In genomic region chr4:150938063-150938452, GRCm38 (mm10) we compare ENCODE assay signal across 12 mouse cellular contexts. TPM values are rescaled to one million over a fixed set of nuclear protein-coding genes. Genes with fewer than 3 reads are reported as not detected.
DNase-seq lines count a peak whose midpoint lies in the region; ATAC-seq and TF ChIP-seq lines count a peak whose summit lies in the region.
"Had no signal": no experiment of that assay in that cellular context is flagged by ENCODE, and none has a peak within 500 bp of the region (broad histone marks: within the 10 kb centered on the region; RNA-seq: fewer than 3 reads in every experiment).

No protein-coding gene starts in this region.

- no peaks in the 10 kb centered on the region for H3K36me3 ChIP-seq in hindbrain, embryonic 14.5 days (replicated peaks; ENCODE audit: control insufficient read depth, insufficient read depth)
- H3K36me3 ChIP-seq in hindbrain, postnatal 0 days (ENCODE audit: insufficient read depth, low read length), result no peaks in the 10 kb centered on the region

- H3K9me3 ChIP-seq in hindbrain, embryonic 14.5 days (ENCODE audit: control insufficient read depth, low read length), result no peaks in the 10 kb centered on the region
- no peaks in the 10 kb centered on the region for H3K9me3 ChIP-seq in hindbrain, postnatal 0 days (ENCODE audit: low read length)

- WGBS in hindbrain, embryonic 14.5 days, result 71% methylated on average over 14 of the region's 14 CpGs
- WGBS in hindbrain, postnatal 0 days, result 66% methylated on average over 14 of the region's 14 CpGs

- H3K27me3 ChIP-seq in hindbrain, embryonic 14.5 days (ENCODE audit: control insufficient read depth, insufficient read depth, low read length), result no peaks in the 10 kb centered on the region
- H3K27me3 ChIP-seq in hindbrain, postnatal 0 days (ENCODE audit: insufficient read depth, low read length), result no peaks in the 10 kb centered on the region
- H3K27me3 ChIP-seq: Patski had no signal

- no peak overlapping the region for H3K4me3 ChIP-seq in hindbrain, embryonic 14.5 days (replicated peaks; ENCODE audit: low read length)
- H3K4me3 ChIP-seq in hindbrain, postnatal 0 days (ENCODE audit: low read length), result no peak overlapping the region

- H3K4me2 ChIP-seq in hindbrain, embryonic 14.5 days (replicated peaks), result 0 out of 2 replicates have a peak overlapping the region, but pooled peaks have one; percentile 19
- no peak overlapping the region for H3K4me2 ChIP-seq in hindbrain, postnatal 0 days (ENCODE audit: low read depth, low read length)

- DNase-seq in hindbrain, embryonic 14.5 days (ENCODE audit: low spot score), result no peak
- no peak for DNase-seq in hindbrain, postnatal 0 days (ENCODE audit: low spot score)
- DNase-seq in urinary bladder, postnatal 4 days (ENCODE audit: low spot score in 2 of 2), result no peak
- DNase-seq in urinary bladder, adult 2 months (ENCODE audit: low spot score), result no peak

- H3K4me1 ChIP-seq in hindbrain, embryonic 14.5 days (replicated peaks; ENCODE audit: control insufficient read depth, insufficient read depth, low read length), result no peaks in the 10 kb centered on the region
- H3K4me1 ChIP-seq in hindbrain, postnatal 0 days (ENCODE audit: insufficient read depth, low read length), result no peaks in the 10 kb centered on the region

- no peak overlapping the region for H3K9ac ChIP-seq in hindbrain, embryonic 14.5 days
- no peak overlapping the region for H3K9ac ChIP-seq in hindbrain, postnatal 0 days (replicated peaks; ENCODE audit: low read length)

- no peak for TF ChIP-seq CTCF in hindbrain, postnatal 0 days (IDR thresholded peaks at IDR 0.05; ENCODE audit: low read depth)

- H3K27ac ChIP-seq in hindbrain, embryonic 14.5 days, result no peak overlapping the region
- H3K27ac ChIP-seq in hindbrain, postnatal 0 days, result no peak overlapping the region

- ATAC-seq in hindbrain, embryonic 14.5 days (ENCODE audit: low FRiP score), result no peak
- no peak for ATAC-seq in hindbrain, postnatal 0 days
- peak; percentile 69 for ATAC-seq in CD4-positive, CD25-positive, alpha-beta regulatory T cell, adult 4 months
- peak; percentile 55 for ATAC-seq in activated CD4-positive, CD25-positive, alpha-beta regulatory T cell, adult 4 months
- ATAC-seq in megakaryocyte progenitor cell, adult 5-6 weeks (replicated peaks; ENCODE audit: poor library complexity), result 0 out of 2 replicates have a peak, but pooled peaks have one; percentile 31
- ATAC-seq: Patski had no signal

RNA-seq across cellular contexts. Expression of gene Tnfrsf9, which starts 23.7 kb away (rescaled TPM):
- polyA plus RNA-seq in hindbrain, embryonic 14.5 days (2014; fragmentation: Nextera tagmentation; extraction: Ambion mirVana), result 0.20 and 0.25 TPM in 2 replicates
- total RNA-seq in hindbrain, postnatal 0 days (2014; rRNA removed), result 0.52 and 2.4 TPM in 2 replicates
- polyA plus RNA-seq in hindbrain, postnatal 0 days (2015; fragmentation: Nextera tagmentation; extraction: Ambion mirVana), result 0.09 and 0.34 TPM in 2 replicates
- 100 to 1,000 TPM; 209 to 263 TPM for polyA plus RNA-seq in CD4-positive, CD25-positive, alpha-beta regulatory T cell, adult 4 months (2017; shearing (Covaris generic))
- polyA plus RNA-seq in activated CD4-positive, CD25-positive, alpha-beta regulatory T cell, adult 4 months (2017; shearing (Covaris generic)), result 100 to 1,000 TPM; 103 to 140 TPM
- total RNA-seq in megakaryocyte progenitor cell, adult 5-6 weeks (2015), result 0.15 TPM in 1 of 2 replicates, not detected in the other
- total RNA-seq in megakaryocyte progenitor cell, adult 5-6 weeks (2017), result not detected in 2 replicates
- polyA plus RNA-seq in urinary bladder, adult 2 months (2012; rRNA removed), result 0.69 and 1.3 TPM in 2 replicates

RNA-seq across cellular contexts. Expression of gene Park7, which starts 23.8 kb away (rescaled TPM):
- polyA plus RNA-seq in hindbrain, embryonic 14.5 days (2014; fragmentation: Nextera tagmentation; extraction: Ambion mirVana), result 383 and 392 TPM in 2 replicates
- 126 and 135 TPM in 2 replicates for total RNA-seq in hindbrain, postnatal 0 days (2014; rRNA removed)
- polyA plus RNA-seq in hindbrain, postnatal 0 days (2015; fragmentation: Nextera tagmentation; extraction: Ambion mirVana), result 449 and 470 TPM in 2 replicates
- 100 to 1,000 TPM; 550 to 588 TPM for polyA plus RNA-seq in CD4-positive, CD25-positive, alpha-beta regulatory T cell, adult 4 months (2017; shearing (Covaris generic))
- polyA plus RNA-seq in activated CD4-positive, CD25-positive, alpha-beta regulatory T cell, adult 4 months (2017; shearing (Covaris generic)), result 100 to 1,000 TPM; 449 to 481 TPM
- total RNA-seq in megakaryocyte progenitor cell, adult 5-6 weeks (2015), result 303 and 339 TPM in 2 replicates
- total RNA-seq in megakaryocyte progenitor cell, adult 5-6 weeks (2017), result 449 and 454 TPM in 2 replicates
- polyA plus RNA-seq in urinary bladder, adult 2 months (2012; rRNA removed), result 308 and 318 TPM in 2 replicates

RNA-seq across cellular contexts. Expression of gene Uts2, which starts 58.8 kb away (rescaled TPM):
- 0.57 TPM in 1 of 2 replicates, not detected in the other for polyA plus RNA-seq in hindbrain, embryonic 14.5 days (2014; fragmentation: Nextera tagmentation; extraction: Ambion mirVana)
- total RNA-seq in hindbrain, postnatal 0 days (2014; rRNA removed), result not detected in 2 replicates
- 0.74 and 0.79 TPM in 2 replicates for polyA plus RNA-seq in hindbrain, postnatal 0 days (2015; fragmentation: Nextera tagmentation; extraction: Ambion mirVana)
- not detected for polyA plus RNA-seq in CD4-positive, CD25-positive, alpha-beta regulatory T cell, adult 4 months (2017; shearing (Covaris generic))
- not detected for polyA plus RNA-seq in activated CD4-positive, CD25-positive, alpha-beta regulatory T cell, adult 4 months (2017; shearing (Covaris generic))
- not detected in 2 replicates for total RNA-seq in megakaryocyte progenitor cell, adult 5-6 weeks (2015)
- total RNA-seq in megakaryocyte progenitor cell, adult 5-6 weeks (2017), result not detected in 2 replicates
- not detected in 2 replicates for polyA plus RNA-seq in urinary bladder, adult 2 months (2012; rRNA removed)
- total RNA-seq: gastrocnemius, adult 18-20 months had no signal
- polyA plus RNA-seq: brain, embryonic 14.5 days; limb, embryonic 14.5 days; Patski; spleen, adult 2 months had no signal

Comparison
In these comparisons a context has a peak if more than half of its experiments do, and no peak if none do; other contexts are left out.
1. ATAC-seq: peak in CD4-positive, CD25-positive, alpha-beta regulatory T cell, adult 4 months (single experiment), activated CD4-positive, CD25-positive, alpha-beta regulatory T cell, adult 4 months (single experiment) and megakaryocyte progenitor cell, adult 5-6 weeks (single experiment); none in hindbrain, embryonic 14.5 days (single experiment) and hindbrain, postnatal 0 days (single experiment).
2. RNA of gene Tnfrsf9, which starts 23.7 kb away (polyA plus RNA-seq): 209 to 263 TPM in CD4-positive, CD25-positive, alpha-beta regulatory T cell, adult 4 months and 103 to 140 TPM in activated CD4-positive, CD25-positive, alpha-beta regulatory T cell, adult 4 months; 0.69 to 1.3 TPM in urinary bladder, adult 2 months, 0.20 to 0.25 TPM in hindbrain, embryonic 14.5 days and 0.09 to 0.34 TPM in hindbrain, postnatal 0 days; every median in the first group is over 10 times any median in the second.